Mouse (Mus musculus) bone marrow macrophage, adult 2 months (primary cell): ENCODE data around the gene Hist2h2aa2. TPM values are rescaled to one million over a fixed set of nuclear protein-coding genes. Genes with fewer than 3 reads are reported as not detected.

ENCODE experiments used
- H3K27ac ChIP-seq: 2 replicates; pipeline ENCODE4 v1.5.1; 2012; ENCODE audit warnings: low read depth, low read length; ENCODE audit not compliant: insufficient read depth
- H3K4me1 ChIP-seq: 2 replicates; pipeline ENCODE4 v1.6.1; 2012; ENCODE audit warnings: low read length; ENCODE audit not compliant: control insufficient read depth, insufficient read depth
- H3K4me3 ChIP-seq: 2 replicates; pipeline ENCODE4 v1.5.1; 2012; ENCODE audit warnings: mild to moderate bottlenecking, low read length, moderate library complexity; ENCODE audit not compliant: insufficient read depth
- CTCF ChIP-seq: IDR thresholded peaks from 2 replicates; pipeline ENCODE4 v1.5.1; 2012; ENCODE audit warnings: low read depth, mild to moderate bottlenecking, low read length, moderate library complexity
- POLR2A ChIP-seq: IDR thresholded peaks from 2 replicates; pipeline ENCODE4 v1.6.1; 2012; ENCODE audit warnings: mild to moderate bottlenecking, low read depth, low read length, borderline replicate concordance
- polyA plus RNA-seq: library from polyadenylated mRNA; stranded (reverse); fragments of >200 nt; gene quantifications from 2 replicates; pipeline ENCODE4 v1.2.4, GENCODE M21; 2012; ENCODE audit not compliant: missing spikeins, insufficient read depth, insufficient read length

The Hist2h2aa2 gene
- polyA plus RNA-seq, 1 experiment, result 14.5 TPM

- TF ChIP-seq CTCF, result no peak
- no peak for TF ChIP-seq POLR2A
- Histone ChIP-seq H3K27ac (peak overlapping the region; percentile 69; the same call in 1 of the 2 replicates), H3K4me1 (peaks cover 12% of the 10 kb centered on the region), H3K4me3 (peak overlapping the region; percentile 57)
Observed at GRCm38 (mm10) chr3:96236834-96237334, 3.2 kb downstream of the Hist2h2aa2 start.

- Histone ChIP-seq H3K27ac (no peak overlapping the region), H3K4me3 (no peak overlapping the region), H3K4me1 (peaks cover 16% of the 10 kb centered on the region)
- TF ChIP-seq POLR2A, result no peak
- no peak for TF ChIP-seq CTCF
Observed at GRCm38 (mm10) chr3:96235836-96236235, 4.2 kb downstream of the Hist2h2aa2 start.

- H3K27ac ChIP-seq, result no peak overlapping the region
- peaks cover 23% of the 10 kb centered on the region for H3K4me1 ChIP-seq
- TF ChIP-seq POLR2A (no peak), CTCF (no peak)
Observed at GRCm38 (mm10) chr3:96234914-96235313, 5.2 kb downstream of the Hist2h2aa2 start.

GRCm38 (mm10) chr3:96231758-96232120, 8.3 kb downstream of the Hist2h2aa2 start:
- TF ChIP-seq CTCF (no peak), POLR2A (no peak)
- peaks cover 47% of the 10 kb centered on the region for H3K4me1 ChIP-seq
- no peak overlapping the region for H3K4me3 ChIP-seq
- H3K27ac ChIP-seq, result no peak overlapping the region

More at GRCm38 (mm10) chr3:96234914-96235313, 5.2 kb downstream of the Hist2h2aa2 start:
- H3K4me3 ChIP-seq, result no peak overlapping the region

- Histone ChIP-seq H3K4me3 (no peak overlapping the region), H3K4me1 (peaks cover 45% of the 10 kb centered on the region), H3K27ac (no peak overlapping the region)
- TF ChIP-seq CTCF (no peak), POLR2A (no peak)
Observed at GRCm38 (mm10) chr3:96230910-96231757, 8.9 kb downstream of the Hist2h2aa2 start.

GRCm38 (mm10) chr3:96230404-96230803, 9.7 kb downstream of the Hist2h2aa2 start:
- peaks cover 52% of the 10 kb centered on the region for H3K4me1 ChIP-seq
- no peak overlapping the region for H3K4me3 ChIP-seq
- no peak for TF ChIP-seq POLR2A
- H3K27ac ChIP-seq, result no peak overlapping the region

GRCm38 (mm10) chr3:96228828-96229227, 11.2 kb downstream of the Hist2h2aa2 start:
- no peak for TF ChIP-seq CTCF
- no peak for TF ChIP-seq POLR2A
- Histone ChIP-seq H3K27ac (peak overlapping the region; percentile 28; the same call in 1 of the 2 replicates), H3K4me1 (peaks cover 66% of the 10 kb centered on the region), H3K4me3 (no peak overlapping the region)

GRCm38 (mm10) chr3:96226695-96227648, 13.1 kb downstream of the Hist2h2aa2 start:
- peak overlapping the region; percentile 93 for H3K27ac ChIP-seq
- H3K4me1 ChIP-seq, result peaks cover 70% of the 10 kb centered on the region
- peak overlapping the region; percentile 11; the same call in 1 of the 2 replicates for H3K4me3 ChIP-seq
- TF ChIP-seq POLR2A, result no peak
- no peak for TF ChIP-seq CTCF

- Histone ChIP-seq H3K4me3 (peak overlapping the region; percentile 7), H3K4me1 (peaks cover 62% of the 10 kb centered on the region), H3K27ac (peak overlapping the region; percentile 83)
- TF ChIP-seq CTCF, result no peak
- TF ChIP-seq POLR2A, result no peak
Observed at GRCm38 (mm10) chr3:96225421-96225820, 14.7 kb downstream of the Hist2h2aa2 start.

- Histone ChIP-seq H3K4me3 (peak overlapping the region; percentile 50), H3K4me1 (peaks cover 40% of the 10 kb centered on the region), H3K27ac (peak overlapping the region; percentile 80)
- no peak for TF ChIP-seq POLR2A
Observed at GRCm38 (mm10) chr3:96222774-96223173, 17.3 kb downstream of the Hist2h2aa2 start.
